Mouse (Mus musculus): ENCODE results near the gene Slc20a1.

DNA sequence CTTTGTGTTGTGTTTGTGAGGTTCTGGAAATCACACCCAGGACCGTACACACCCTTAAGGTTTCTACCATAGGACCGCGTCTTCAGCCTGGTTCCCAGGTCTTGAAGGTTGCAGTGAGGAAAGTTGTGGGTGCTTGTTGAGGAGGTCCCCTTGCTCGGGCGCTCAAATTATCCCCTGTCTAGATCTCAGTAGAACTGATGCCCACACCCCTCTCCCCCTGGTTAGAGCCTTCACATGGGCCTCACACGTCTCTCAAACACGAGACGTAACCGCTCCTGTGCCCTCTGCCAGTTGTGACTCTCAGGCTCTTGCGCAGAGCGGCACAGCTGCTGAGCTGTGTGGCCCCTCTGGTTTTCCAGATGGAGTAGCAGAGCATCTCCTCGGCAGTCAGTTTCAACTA, 48.4 kb downstream of the Slc20a1 start:
- TF ChIP-seq CHD2 (IDR thresholded peaks at IDR 0.05; ENCODE audit: low read depth, low read length) (no peak), HCFC1 (IDR thresholded peaks at IDR 0.05; ENCODE audit: borderline replicate concordance, insufficient read depth, low read length) (no peak), MAFK (IDR thresholded peaks at IDR 0.05; ENCODE audit: insufficient read depth, low read depth, low read length) (no peak)

Measured in ES-E14 (cell line).